Mouse (Mus musculus) leukemia stem cell, adult 10-12 weeks (primary cell): ENCODE measurements around the gene Sash3. TPM values are rescaled to one million over a fixed set of nuclear protein-coding genes. Genes with fewer than 3 reads are reported as not detected.

Experiments
- polyA plus RNA-seq: library from polyadenylated mRNA; stranded (reverse); fragments of >175 nt; gene quantifications from 2 replicates; pipeline ENCODE4 v1.2.3, GENCODE M21; 2012; ENCODE audit warnings: low replicate concordance

Sash3 gene
- 10.5 and 30.4 TPM in 2 replicates for polyA plus RNA-seq

DNA sequence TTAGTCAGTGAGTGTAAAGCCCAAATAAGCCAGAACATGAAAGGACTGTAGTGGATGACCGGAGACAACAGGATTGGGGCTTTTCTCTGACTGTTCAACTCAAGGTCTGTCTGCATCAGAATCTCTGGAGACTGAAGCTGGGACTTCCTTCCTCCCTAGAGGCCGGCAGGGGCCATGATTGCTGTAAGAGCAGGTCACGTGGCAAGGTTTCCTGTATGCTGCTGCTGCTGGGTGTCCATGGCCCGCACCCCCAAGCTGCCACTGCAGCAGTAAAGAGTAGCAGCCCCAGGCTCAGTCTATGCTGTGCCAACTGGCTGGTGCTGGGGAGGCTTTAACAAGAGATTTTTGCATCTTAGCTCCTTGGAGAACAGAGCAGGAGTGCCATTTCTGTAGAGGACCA is at the start of gene Sash3:
Gene Sash3 (plus strand): TSS at position 175 of the 400 bp plus-strand sequence.

GRCm38 (mm10) chrX:48108394-48109315 is 37.6 kb upstream of the Sash3 start, which contains the start of gene Xpnpep2:
Gene Xpnpep2, plus strand, starts transcription at chrX:48108725.

DNA sequence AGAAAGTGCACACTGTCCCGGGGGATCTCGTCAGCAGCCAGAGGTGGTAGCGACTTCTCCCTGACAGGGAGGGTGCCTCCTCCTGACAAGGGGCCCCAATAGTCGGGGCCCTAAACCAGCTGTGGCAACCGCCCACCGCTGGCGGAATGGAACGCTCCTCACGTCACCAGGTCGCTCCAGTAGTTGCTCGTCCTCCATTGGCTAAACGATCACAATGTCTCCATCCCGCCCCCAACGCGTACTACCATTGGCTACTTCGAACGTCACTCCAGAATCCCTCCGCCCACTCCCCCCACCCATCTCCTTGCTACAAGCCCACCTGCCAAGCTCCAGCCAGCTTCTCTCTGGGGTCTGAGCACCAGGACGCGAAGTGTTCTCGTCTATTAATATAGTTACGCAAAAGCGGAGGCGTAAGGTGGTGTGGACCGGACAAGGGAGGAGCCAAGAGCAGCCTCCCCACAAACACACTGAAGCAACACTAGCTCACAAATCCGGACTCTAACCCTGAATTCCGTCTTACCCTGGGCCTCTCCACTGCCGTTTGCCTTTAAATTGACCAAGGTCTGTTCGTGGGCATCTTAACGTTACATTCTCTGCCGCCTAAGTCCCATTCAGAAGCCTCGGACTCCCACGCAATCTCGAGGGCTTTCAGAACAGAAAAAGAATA is 62.4 kb downstream of the Sash3 start, which contains the start of gene Zdhhc9:
Gene Zdhhc9 (minus strand): TSS at position 360 of the 667 bp plus-strand sequence.

Other genes with a start within 250 kb of the Sash3 start
- 1.8 and 2.8 TPM in 2 replicates for gene Ocrl, start 234.0 kb upstream of the Sash3 start, polyA plus RNA-seq
- 0.40 and 0.64 TPM in 2 replicates for gene Apln, start 111.6 kb upstream of the Sash3 start, polyA plus RNA-seq
- 0.07 TPM in 1 of 2 replicates, not detected in the other for gene Xpnpep2, start 37.7 kb upstream of the Sash3 start, polyA plus RNA-seq
- 2.2 and 8.2 TPM in 2 replicates for gene Zdhhc9, start 62.4 kb downstream of the Sash3 start, polyA plus RNA-seq
- gene Utp14a, start 110.4 kb downstream of the Sash3 start, polyA plus RNA-seq: 2.8 and 7.6 TPM in 2 replicates
- 2.9 and 10.4 TPM in 2 replicates for gene Bcorl1, start 194.9 kb downstream of the Sash3 start, polyA plus RNA-seq